Mouse (Mus musculus) cerebellum, adult 2 months (tissue): ENCODE data around the gene Lmbrd2. TPM values are rescaled to one million over a fixed set of nuclear protein-coding genes. Genes with fewer than 3 reads are reported as not detected.

Experiments
- DNase-seq, 2 experiments: peaks; one replicate each; pipeline ENCODE4 v3.0.0; 2021
- H3K27ac ChIP-seq: fragments of 200-500 bp; 2 replicates; pipeline ENCODE4 v1.5.1; 2012; ENCODE audit warnings: low read length, control low read depth, inconsistent platforms; ENCODE audit not compliant: insufficient read depth
- H3K27me3 ChIP-seq: fragments of 200-500 bp; 2 replicates; pipeline ENCODE4 v1.6.1; 2012; ENCODE audit warnings: inconsistent platforms, mild to moderate bottlenecking, low read length, moderate library complexity; ENCODE audit not compliant: control insufficient read depth, insufficient read depth
- H3K4me1 ChIP-seq: fragments of 200-500 bp; 2 replicates; pipeline ENCODE4 v1.6.1; 2011; ENCODE audit warnings: low read length; ENCODE audit not compliant: control insufficient read depth, insufficient read depth
- H3K4me3 ChIP-seq: fragments of 200-500 bp; replicated peaks from 2 replicates; pipeline ENCODE3; 2011; ENCODE audit warnings: mild to moderate bottlenecking, low read depth, low read length, control low read depth; ENCODE audit not compliant: insufficient read depth
- CTCF ChIP-seq: fragments of 200-500 bp; IDR thresholded peaks from 2 replicates; pipeline ENCODE4 v1.5.1; 2011; ENCODE audit warnings: low read depth, mild to moderate bottlenecking, control low read depth, low read length, moderate library complexity, borderline replicate concordance; ENCODE audit not compliant: insufficient read depth
- POLR2A ChIP-seq: fragments of 200-500 bp; IDR thresholded peaks from 2 replicates; pipeline ENCODE4 v1.6.1; 2011; ENCODE audit warnings: low read length, control low read depth, borderline replicate concordance; ENCODE audit not compliant: insufficient read depth
- WGBS: fragments of 180-500 bp; shearing (Covaris S2); methylation state at CpG from one replicate; pipeline ENCODE4 v1.1.7; 2018; 5-methylcytosine and 5-hydroxymethylcytosine counted together
- polyA plus RNA-seq: library from polyadenylated mRNA; depleted of rRNA; stranded (reverse); fragments of >200 nt; gene quantifications from 2 replicates; pipeline ENCODE4 v1.2.3, GENCODE M21; 2012

Gene Lmbrd2
- polyA plus RNA-seq, 1 experiment = 16.4 TPM

- no peak overlapping the region for H3K27ac ChIP-seq
- H3K27me3 ChIP-seq = no peaks in the 10 kb centered on the region; the same call in 1 of the 2 replicates
- 93% methylated on average over 7 of the region's 7 CpGs for WGBS
- no peaks in the 10 kb centered on the region for H3K4me1 ChIP-seq
- TF ChIP-seq POLR2A (no peak), CTCF (no peak)
- DNase-seq = no peak
- H3K4me3 ChIP-seq = no peak overlapping the region
These were observed 13.1 kb upstream of the Lmbrd2 start for GRCm38 (mm10) chr15:9127051-9127791.

GRCm38 (mm10) chr15:9130772-9131498 is 9.4 kb upstream of the Lmbrd2 start:
- WGBS = 64% methylated on average over 9 of the region's 9 CpGs
- H3K27ac ChIP-seq = no peak overlapping the region
- H3K4me1 ChIP-seq = peaks cover 4% of the 10 kb centered on the region
- no peak for TF ChIP-seq POLR2A
- no peak for TF ChIP-seq CTCF
- H3K27me3 ChIP-seq = no peaks in the 10 kb centered on the region; the same call in 1 of the 2 replicates
- DNase-seq = no peak
- H3K4me3 ChIP-seq = no peak overlapping the region

- 91% methylated on average over 4 of the region's 4 CpGs for WGBS
- peaks cover 4% of the 10 kb centered on the region for H3K4me1 ChIP-seq
- TF ChIP-seq POLR2A = no peak
- no peak for TF ChIP-seq CTCF
- DNase-seq = no peak
- no peak overlapping the region for H3K27ac ChIP-seq
- H3K27me3 ChIP-seq = no peaks in the 10 kb centered on the region; the same call in 1 of the 2 replicates
- no peak overlapping the region for H3K4me3 ChIP-seq
These were observed 8.9 kb upstream of the Lmbrd2 start for GRCm38 (mm10) chr15:9131499-9131888.

DNA sequence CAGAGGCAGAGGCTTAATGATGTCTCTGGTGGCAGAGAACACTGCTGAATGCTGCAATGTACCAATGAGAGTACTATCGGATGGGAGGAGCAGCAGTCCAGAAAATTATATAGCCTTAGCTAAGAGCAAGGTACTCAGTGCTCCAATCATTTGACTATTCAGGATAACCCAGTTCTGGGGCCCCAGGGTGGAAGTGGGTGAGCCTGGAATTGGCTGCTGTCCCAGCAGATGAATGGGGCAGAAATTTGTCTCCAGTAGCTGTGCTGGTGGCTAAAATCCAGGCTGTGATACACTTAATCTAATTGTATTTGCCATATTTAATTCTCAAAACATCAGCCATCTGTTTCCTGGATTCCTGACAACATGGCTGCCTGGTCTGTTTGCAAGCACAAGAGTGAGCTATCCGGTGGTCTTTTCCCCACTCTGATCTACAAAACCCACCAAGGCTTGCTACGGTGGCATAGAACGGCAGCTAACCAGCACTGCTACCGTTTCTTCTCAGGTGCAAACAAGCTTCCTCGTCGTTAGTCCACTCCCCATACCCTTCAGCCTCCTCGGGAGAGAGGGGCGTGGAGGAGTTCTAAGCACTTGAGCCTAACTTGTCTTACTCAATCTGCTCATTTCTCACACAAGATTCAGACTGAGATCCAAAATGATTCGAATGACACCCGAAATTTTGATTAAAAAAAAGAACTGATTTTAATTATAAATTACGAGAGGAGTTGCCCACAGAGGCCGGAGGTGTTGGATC is 7.5 kb upstream of the Lmbrd2 start:
- WGBS = 26% methylated on average over 13 of the region's 13 CpGs
- H3K27ac ChIP-seq = 0 out of 2 replicates have a peak overlapping the region, but pooled peaks have one; percentile 33
- H3K27me3 ChIP-seq = no peaks in the 10 kb centered on the region; the same call in 1 of the 2 replicates
- H3K4me1 ChIP-seq = peaks cover 4% of the 10 kb centered on the region
- no peak for TF ChIP-seq CTCF
- TF ChIP-seq POLR2A = no peak
- peak overlapping the region; percentile 14 for H3K4me3 ChIP-seq
- DNase-seq = peak; percentile 55 to 69

- H3K4me3 ChIP-seq = no peak overlapping the region
- WGBS = 55% methylated on average over 6 of the region's 6 CpGs
- TF ChIP-seq CTCF = no peak
- TF ChIP-seq POLR2A = no peak
- DNase-seq = no peak
- no peak overlapping the region for H3K27ac ChIP-seq
- H3K4me1 ChIP-seq = peaks cover 7% of the 10 kb centered on the region
- H3K27me3 ChIP-seq = no peaks in the 10 kb centered on the region
These were observed 5.4 kb upstream of the Lmbrd2 start for GRCm38 (mm10) chr15:9134891-9135507.

DNA sequence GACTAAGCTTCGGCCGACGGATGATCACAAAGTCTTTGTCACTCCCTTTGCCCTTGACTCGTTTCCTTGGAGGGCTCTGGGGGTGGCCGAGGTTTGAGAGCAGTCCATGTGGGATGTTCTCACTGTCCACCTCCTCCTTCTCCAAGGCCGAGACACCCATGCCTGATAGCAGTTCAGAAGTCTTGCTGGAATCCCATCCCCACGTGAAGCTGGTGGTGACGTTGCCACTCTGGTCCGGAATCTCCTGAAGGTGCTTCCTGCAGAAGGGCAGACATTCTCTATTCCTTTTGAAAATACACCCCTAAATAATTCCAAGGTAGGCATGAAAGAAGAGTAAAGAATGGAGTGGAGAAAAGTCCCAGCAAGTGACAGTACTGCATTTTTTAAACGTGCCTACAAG is 903 bp upstream of the Lmbrd2 start:
- TF ChIP-seq POLR2A (no peak), CTCF (no peak)
- peak; percentile 18 to 31 for DNase-seq
- Histone ChIP-seq H3K4me3 (peak overlapping the region; percentile 78), H3K27ac (no peak overlapping the region), H3K27me3 (no peaks in the 10 kb centered on the region), H3K4me1 (peaks cover 3% of the 10 kb centered on the region)
- WGBS = 25% methylated on average over 10 of the region's 10 CpGs

- TF ChIP-seq CTCF = no peak
- TF ChIP-seq POLR2A = peak; percentile 7; the same call in 1 of the 2 replicates
- H3K27me3 ChIP-seq = no peaks in the 10 kb centered on the region
- under 1% methylated on average over 37 of the region's 37 CpGs for WGBS
- DNase-seq = peak in 1 of 2 experiments; percentile 70
- peak overlapping the region; percentile 44 for H3K27ac ChIP-seq
- H3K4me3 ChIP-seq = peak overlapping the region; percentile 78
- H3K4me1 ChIP-seq = peaks cover 3% of the 10 kb centered on the region
These were observed 378 bp downstream of the Lmbrd2 start for GRCm38 (mm10) chr15:9140684-9141171.
